In the genomic region with DNA sequence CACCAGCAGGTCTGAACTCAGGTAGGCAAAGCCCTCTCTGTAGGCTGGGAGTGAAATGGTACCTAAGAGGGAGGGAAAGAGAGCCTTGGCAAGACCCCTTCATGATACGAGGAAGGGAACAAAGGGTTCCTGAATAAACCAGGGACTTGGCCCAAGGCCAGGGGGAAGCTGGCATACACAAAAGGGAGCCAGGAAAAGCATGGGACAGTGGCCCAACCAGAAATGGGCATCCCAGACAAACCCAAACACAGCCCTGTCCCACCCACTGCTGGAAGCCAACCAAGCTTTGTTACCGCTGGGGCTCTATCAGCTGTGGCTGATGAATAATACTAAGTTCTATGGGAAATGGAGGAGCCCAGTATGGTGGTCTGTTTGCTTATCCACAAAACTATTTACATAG, we compare ENCODE assay signal across 9 mouse cellular contexts. TPM values are rescaled to one million over a fixed set of nuclear protein-coding genes. Genes with fewer than 3 reads are reported as not detected.
A peak's percentile ranks its signal among the peaks of the same experiment; 100 is the strongest.
DNase-seq lines count a peak whose midpoint lies in the region; ATAC-seq lines count a peak whose summit lies in the region.
"Had no signal": no experiment of that assay in that cellular context is flagged by ENCODE, and none has a peak within 500 bp of the region (broad histone marks: within the 10 kb centered on the region; RNA-seq: fewer than 3 reads in every experiment).

No protein-coding gene starts in this region.

- intact Hi-C loops in gastrocnemius, postnatal 14 days (cut with DNase I; ENCODE audit: low total_unique reads) = no loop called here

- no peaks in the 10 kb centered on the region for H3K27me3 ChIP-seq in liver, embryonic 12.5 days (replicated peaks)
- H3K27me3 ChIP-seq: hindbrain, embryonic 15.5 days had no signal

- no peak overlapping the region for H3K4me2 ChIP-seq in liver, embryonic 12.5 days
- H3K4me2 ChIP-seq: hindbrain, embryonic 15.5 days had no signal

- H3K9me3 ChIP-seq in liver, embryonic 12.5 days (replicated peaks) = no peaks in the 10 kb centered on the region
- H3K9me3 ChIP-seq: hindbrain, embryonic 15.5 days had no signal

- 75% methylated on average over 2 of the region's 2 CpGs for WGBS in liver, embryonic 12.5 days (ENCODE audit: insufficient replicate concordance)

- no peak overlapping the region for H3K9ac ChIP-seq in liver, embryonic 12.5 days
- H3K9ac ChIP-seq: hindbrain, embryonic 15.5 days had no signal

- peak; percentile 39 to 43 for DNase-seq in frontal cortex, postnatal 10 days (ENCODE audit: low spot score in 2 of 2)
- peak; percentile 70 for DNase-seq in Muller cell, postnatal 12 days (ENCODE audit: inconsistent ontology term)
- peak; percentile 46 for DNase-seq in gastrocnemius, postnatal 14 days
- peak; percentile 40 to 45 for DNase-seq in layer of hippocampus, postnatal 14 days (ENCODE audit: low spot score in 2 of 2)
- DNase-seq in neural tube, embryonic 10.5 days (ENCODE audit: extremely low spot score, low spot score) = no peak
- no peak for DNase-seq in spleen, postnatal 4 days (ENCODE audit: low spot score in 2 of 2)

- no peak for ATAC-seq in frontal cortex, adult (ENCODE audit: low TSS enrichment)
- ATAC-seq in liver, embryonic 12.5 days = no peak

- no peak overlapping the region for H3K4me3 ChIP-seq in liver, embryonic 12.5 days
- H3K4me3 ChIP-seq: hindbrain, embryonic 15.5 days had no signal

- no peaks in the 10 kb centered on the region for H3K4me1 ChIP-seq in liver, embryonic 12.5 days
- H3K4me1 ChIP-seq: hindbrain, embryonic 15.5 days had no signal

- 0 out of 2 replicates have a peak, but pooled peaks cover 3% of the 10 kb centered on the region for H3K36me3 ChIP-seq in liver, embryonic 12.5 days
- H3K36me3 ChIP-seq: hindbrain, embryonic 15.5 days had no signal

- H3K27ac ChIP-seq in liver, embryonic 12.5 days = no peak overlapping the region
- H3K27ac ChIP-seq: hindbrain, embryonic 15.5 days had no signal

RNA-seq across cellular contexts. Expression of a gene that starts 34.4 kb away (rescaled TPM):
- 1 to 10 TPM; 6.7 to 8.8 TPM for total RNA-seq in gastrocnemius, postnatal 14 days (2021)
- 1 to 10 TPM; 1.0 to 1.1 TPM for total RNA-seq in layer of hippocampus, postnatal 14 days (2021)
- polyA plus RNA-seq in liver, embryonic 12.5 days (2016; fragmentation: Nextera tagmentation; extraction: Ambion mirVana) = 4.4 TPM in 2 replicates

Comparison
In these comparisons a context has a peak if more than half of its experiments do, and no peak if none do; other contexts are left out.
1. DNase-seq: peak in frontal cortex, postnatal 10 days (2 of 2), Muller cell, postnatal 12 days (single experiment), gastrocnemius, postnatal 14 days (single experiment) and layer of hippocampus, postnatal 14 days (2 of 2); none in neural tube, embryonic 10.5 days (single experiment) and spleen, postnatal 4 days (0 of 2).